Mouse (Mus musculus) hindbrain, embryonic 14.5 days (tissue): ENCODE data around the gene Hist1h1e. TPM values are rescaled to one million over a fixed set of nuclear protein-coding genes. Genes with fewer than 3 reads are reported as not detected.

Experiments used
- microRNA-seq: library from miRNA; unstranded; fragments of <30 nt; microRNA quantifications from one replicate; pipeline ENCODE4, GENCODE M21; 2016
- polyA plus RNA-seq: library from polyadenylated mRNA; unstranded; fragments of >200 nt; fragmentation: Nextera tagmentation; extraction: Ambion mirVana; gene quantifications from 2 replicates; pipeline ENCODE4 v1.2.1, GENCODE M21; 2014

The Hist1h1e gene
- polyA plus RNA-seq, 1 experiment from 2014 or later, result 5.3 TPM

Small RNA genes within 50 kb of the gene (microRNA-seq; reads per million reads assigned to microRNA genes)
- gene Gm44359, result not detected
- not detected for gene Gm44394

Other genes starting within 250 kb of the Hist1h1e start
- 8.5 and 8.9 TPM in 2 replicates for gene Abt1, start 198.7 kb downstream of the Hist1h1e start, polyA plus RNA-seq
- gene Btn1a1, start 156.7 kb downstream of the Hist1h1e start, polyA plus RNA-seq, result 0.05 TPM in 1 of 2 replicates, not detected in the other
- 0.21 TPM in 1 of 2 replicates, not detected in the other for gene Btn2a2, start 133.7 kb downstream of the Hist1h1e start, polyA plus RNA-seq
- 3.2 and 3.3 TPM in 2 replicates for gene Hist1h4h, start 91.5 kb downstream of the Hist1h1e start, polyA plus RNA-seq
- gene Hist1h2af, start 88.7 kb downstream of the Hist1h1e start, polyA plus RNA-seq, result 0.81 and 3.3 TPM in 2 replicates
- 1.2 TPM in 1 of 2 replicates, not detected in the other for gene Hist1h3g, start 87.1 kb downstream of the Hist1h1e start, polyA plus RNA-seq
- gene Hist1h2bh, start 79.2 kb downstream of the Hist1h1e start, polyA plus RNA-seq, result 0.22 TPM in 1 of 2 replicates, not detected in the other
- 0.28 and 0.29 TPM in 2 replicates for gene Hist1h3f, start 78.5 kb downstream of the Hist1h1e start, polyA plus RNA-seq
- not detected in 2 replicates for gene Hist1h4f, start 70.9 kb downstream of the Hist1h1e start, polyA plus RNA-seq
- 0.12 and 0.17 TPM in 2 replicates for gene Hist1h1d, start 69.3 kb downstream of the Hist1h1e start, polyA plus RNA-seq
- gene Hist1h3e, start 60.2 kb downstream of the Hist1h1e start, polyA plus RNA-seq, result 1.5 and 3.1 TPM in 2 replicates
- 21.8 and 22.5 TPM in 2 replicates for gene Hist1h2ae, start 51.3 kb downstream of the Hist1h1e start, polyA plus RNA-seq
- 0.94 and 2.3 TPM in 2 replicates for gene Hist1h2bg, start 51.2 kb downstream of the Hist1h1e start, polyA plus RNA-seq
- gene Hist1h2bf, start 48.4 kb downstream of the Hist1h1e start, polyA plus RNA-seq, result 0.91 and 1.8 TPM in 2 replicates
- gene Hist1h2ad, start 48.2 kb downstream of the Hist1h1e start, polyA plus RNA-seq, result 0.77 TPM in 1 of 2 replicates, not detected in the other
- gene Hist1h3d, start 46.8 kb downstream of the Hist1h1e start, polyA plus RNA-seq, result 1.4 and 2.2 TPM in 2 replicates
- gene Hist1h4d, start 41.0 kb downstream of the Hist1h1e start, polyA plus RNA-seq, result 29.1 and 37.2 TPM in 2 replicates
- gene Hist1h2be, start 1.4 kb downstream of the Hist1h1e start, polyA plus RNA-seq, result 0.52 and 1.0 TPM in 2 replicates
- 0.26 and 0.27 TPM in 2 replicates for gene Hist1h2ac, start 61.4 kb upstream of the Hist1h1e start, polyA plus RNA-seq
- gene Hist1h2bc, start 61.6 kb upstream of the Hist1h1e start, polyA plus RNA-seq, result 14.5 and 15.1 TPM in 2 replicates
- not detected in 2 replicates for gene Hist1h1t, start 73.3 kb upstream of the Hist1h1e start, polyA plus RNA-seq
- gene Hist1h4c, start 75.9 kb upstream of the Hist1h1e start, polyA plus RNA-seq, result 3.0 and 3.5 TPM in 2 replicates
- gene Hfe, start 88.3 kb upstream of the Hist1h1e start, polyA plus RNA-seq, result 4.8 and 7.0 TPM in 2 replicates
- gene Hist1h1c, start 116.2 kb upstream of the Hist1h1e start, polyA plus RNA-seq, result 7.2 and 8.3 TPM in 2 replicates
- gene Hist1h3c, start 123.0 kb upstream of the Hist1h1e start, polyA plus RNA-seq, result 1.1 TPM in 1 of 2 replicates, not detected in the other
- gene Hist1h2bb, start 124.2 kb upstream of the Hist1h1e start, polyA plus RNA-seq, result 0.64 TPM in 1 of 2 replicates, not detected in the other
- gene Hist1h2ab, start 128.6 kb upstream of the Hist1h1e start, polyA plus RNA-seq, result 6.7 and 9.8 TPM in 2 replicates
- gene Hist1h3b, start 129.7 kb upstream of the Hist1h1e start, polyA plus RNA-seq, result 1.1 and 1.8 TPM in 2 replicates
- 2.1 TPM in 1 of 2 replicates, not detected in the other for gene Hist1h4b, start 134.5 kb upstream of the Hist1h1e start, polyA plus RNA-seq
- 0.55 TPM in 1 of 2 replicates, not detected in the other for gene Hist1h4a, start 138.7 kb upstream of the Hist1h1e start, polyA plus RNA-seq
- 0.94 and 2.1 TPM in 2 replicates for gene Hist1h3a, start 139.8 kb upstream of the Hist1h1e start, polyA plus RNA-seq
- 0.50 and 1.1 TPM in 2 replicates for gene Hist1h1a, start 141.1 kb upstream of the Hist1h1e start, polyA plus RNA-seq
- not detected in 2 replicates for gene Trim38, start 147.4 kb upstream of the Hist1h1e start, polyA plus RNA-seq
- not detected in 2 replicates for gene Slc17a2, start 184.4 kb upstream of the Hist1h1e start, polyA plus RNA-seq
- not detected in 2 replicates for gene Slc17a3, start 216.9 kb upstream of the Hist1h1e start, polyA plus RNA-seq
- gene Slc17a1, start 245.2 kb upstream of the Hist1h1e start, polyA plus RNA-seq, result not detected in 2 replicates